10 mouse cellular contexts compared by ENCODE assay signal in genomic region chr8:121228892-121229291, GRCm38 (mm10).
DNase-seq lines count a peak whose midpoint lies in the region; ATAC-seq and TF ChIP-seq lines count a peak whose summit lies in the region.
"Had no signal": no experiment of that assay in that cellular context is flagged by ENCODE, and none has a peak within 500 bp of the region (broad histone marks: within the 10 kb centered on the region; RNA-seq: fewer than 3 reads in every experiment).

No protein-coding gene starts in this region.

- H3K4me1 ChIP-seq in forebrain, postnatal 0 days (ENCODE audit: insufficient read depth): no peaks in the 10 kb centered on the region
- no peaks in the 10 kb centered on the region for H3K4me1 ChIP-seq in forebrain, embryonic 14.5 days (ENCODE audit: control insufficient read depth, insufficient read depth, low read length)
- 0 out of 2 replicates have a peak, but pooled peaks cover 3% of the 10 kb centered on the region for H3K4me1 ChIP-seq in hindbrain, embryonic 12.5 days
- H3K4me1 ChIP-seq: liver, embryonic 13.5 days had no signal

- H3K9ac ChIP-seq in forebrain, postnatal 0 days: no peak overlapping the region
- no peak overlapping the region for H3K9ac ChIP-seq in forebrain, embryonic 14.5 days (ENCODE audit: low read length)
- H3K9ac ChIP-seq in hindbrain, embryonic 12.5 days: no peak overlapping the region
- H3K9ac ChIP-seq: liver, embryonic 13.5 days had no signal

- 72% methylated on average over 3 of the region's 3 CpGs for WGBS in forebrain, postnatal 0 days
- 63% methylated on average over 3 of the region's 3 CpGs for WGBS in forebrain, embryonic 14.5 days
- 60% methylated on average over 3 of the region's 3 CpGs for WGBS in hindbrain, embryonic 12.5 days

- no peak for DNase-seq in forebrain, postnatal 0 days
- DNase-seq in forebrain, embryonic 14.5 days (ENCODE audit: low spot score): no peak
- DNase-seq in retina, embryonic 14.5 days (ENCODE audit: low spot score): peak; percentile 61
- no peak for DNase-seq in retina, postnatal 1 day
- peak; percentile 17 for DNase-seq in naive thymus-derived CD4-positive, alpha-beta T cell, adult 2 months (ENCODE audit: low read depth)
- DNase-seq in frontal cortex, adult 2 months (ENCODE audit: extremely low spot score in 1 of 2, low spot score in 1 of 2): no peak
- DNase-seq: liver, embryonic 13.5 days had no signal

- H3K36me3 ChIP-seq in forebrain, postnatal 0 days (ENCODE audit: insufficient read depth): no peaks in the 10 kb centered on the region
- H3K36me3 ChIP-seq in forebrain, embryonic 14.5 days (ENCODE audit: control insufficient read depth, insufficient read depth, low read length): no peaks in the 10 kb centered on the region
- no peaks in the 10 kb centered on the region for H3K36me3 ChIP-seq in hindbrain, embryonic 12.5 days
- H3K36me3 ChIP-seq: liver, embryonic 13.5 days had no signal

- ATAC-seq in forebrain, postnatal 0 days: no peak
- no peak for ATAC-seq in forebrain, embryonic 14.5 days
- ATAC-seq in granulocyte monocyte progenitor cell, adult 5-6 weeks (replicated peaks; ENCODE audit: poor library complexity, severe bottlenecking): peak; percentile 54; the same call in 1 of the 2 replicates
- ATAC-seq in hindbrain, embryonic 12.5 days (ENCODE audit: low FRiP score): no peak

- peak; percentile 54 for TF ChIP-seq CTCF in forebrain, postnatal 0 days (IDR thresholded peaks at IDR 0.05; ENCODE audit: low read depth)

- no peaks in the 10 kb centered on the region for H3K27me3 ChIP-seq in forebrain, postnatal 0 days (ENCODE audit: insufficient read depth, low read length)
- no peaks in the 10 kb centered on the region for H3K27me3 ChIP-seq in forebrain, embryonic 14.5 days (replicated peaks; ENCODE audit: control insufficient read depth, insufficient read depth, low read length)
- peaks cover 11% of the 10 kb centered on the region; the same call in 1 of the 2 replicates for H3K27me3 ChIP-seq in hindbrain, embryonic 12.5 days
- H3K27me3 ChIP-seq: Patski had no signal

- H3K4me3 ChIP-seq in forebrain, postnatal 0 days (ENCODE audit: low read depth, low read length): no peak overlapping the region
- no peak overlapping the region for H3K4me3 ChIP-seq in forebrain, embryonic 14.5 days (ENCODE audit: low read depth, low read length)
- H3K4me3 ChIP-seq in hindbrain, embryonic 12.5 days: no peak overlapping the region
- H3K4me3 ChIP-seq: liver, embryonic 13.5 days had no signal

- no peaks in the 10 kb centered on the region for H3K9me3 ChIP-seq in forebrain, postnatal 0 days (ENCODE audit: low read length)
- no peaks in the 10 kb centered on the region for H3K9me3 ChIP-seq in forebrain, embryonic 14.5 days (replicated peaks; ENCODE audit: control insufficient read depth, low read length)
- no peaks in the 10 kb centered on the region for H3K9me3 ChIP-seq in hindbrain, embryonic 12.5 days (replicated peaks)
- H3K9me3 ChIP-seq: liver, embryonic 13.5 days had no signal

- H3K27ac ChIP-seq in forebrain, postnatal 0 days (ENCODE audit: low read depth, low read length): no peak overlapping the region
- no peak overlapping the region for H3K27ac ChIP-seq in forebrain, embryonic 14.5 days (ENCODE audit: low read depth, low read length)
- no peak overlapping the region for H3K27ac ChIP-seq in hindbrain, embryonic 12.5 days
- H3K27ac ChIP-seq: liver, embryonic 13.5 days had no signal

- H3K4me2 ChIP-seq in forebrain, postnatal 0 days (ENCODE audit: low read depth): no peak overlapping the region
- H3K4me2 ChIP-seq in forebrain, embryonic 14.5 days (ENCODE audit: low read length): no peak overlapping the region
- H3K4me2 ChIP-seq in hindbrain, embryonic 12.5 days (replicated peaks): no peak overlapping the region
- H3K4me2 ChIP-seq: liver, embryonic 13.5 days had no signal

Comparison
In these comparisons a context has a peak if more than half of its experiments do, and no peak if none do; other contexts are left out.
1. DNase-seq: peak in retina, embryonic 14.5 days (single experiment) and naive thymus-derived CD4-positive, alpha-beta T cell, adult 2 months (single experiment); none in forebrain, postnatal 0 days (single experiment), forebrain, embryonic 14.5 days (single experiment), retina, postnatal 1 day (single experiment) and frontal cortex, adult 2 months (0 of 2).